Mouse (Mus musculus) embryonic facial prominence, embryonic 13.5 days (tissue): ENCODE data around the gene Sesn3. TPM values are rescaled to one million over a fixed set of nuclear protein-coding genes. Genes with fewer than 3 reads are reported as not detected.

Source experiments
- ATAC-seq: fragments of 200-750 bp; cut with Nextera tagmentation; 2 replicates; pipeline ENCODE4 v1.8.0; 2017; ENCODE audit warnings: low read depth; ENCODE audit not compliant: insufficient number of reproducible peaks, insufficient read depth, low FRiP score, low TSS enrichment
- H3K27ac ChIP-seq: fragments of 300-500 bp; sonication (generic); 2 replicates; pipeline ENCODE4 v1.5.1; 2015; ENCODE audit warnings: moderate library complexity, mild to moderate bottlenecking, inconsistent platforms
- H3K27me3 ChIP-seq: fragments of 300-500 bp; sonication (generic); 2 replicates; pipeline ENCODE4 v1.6.1; 2015; ENCODE audit warnings: mild to moderate bottlenecking, inconsistent platforms
- H3K36me3 ChIP-seq: fragments of 300-500 bp; sonication (generic); 2 replicates; pipeline ENCODE4 v1.6.1; 2015; ENCODE audit warnings: mild to moderate bottlenecking, inconsistent platforms
- H3K4me1 ChIP-seq: fragments of 300-500 bp; sonication (generic); 2 replicates; pipeline ENCODE4 v1.6.1; 2015; ENCODE audit warnings: inconsistent platforms
- H3K4me2 ChIP-seq: fragments of 300-500 bp; sonication (generic); 2 replicates; pipeline ENCODE4 v1.6.1; 2015; ENCODE audit warnings: moderate library complexity, mild to moderate bottlenecking, inconsistent platforms
- H3K4me3 ChIP-seq: fragments of 300-500 bp; sonication (generic); 2 replicates; pipeline ENCODE4 v1.5.1; 2015; ENCODE audit warnings: mild to moderate bottlenecking, inconsistent platforms
- H3K9ac ChIP-seq: fragments of 300-500 bp; sonication (generic); 2 replicates; pipeline ENCODE4 v1.6.1; 2015; ENCODE audit warnings: mild to moderate bottlenecking, inconsistent platforms
- H3K9me3 ChIP-seq: fragments of 300-500 bp; sonication (generic); 2 replicates; pipeline ENCODE4 v1.6.1; 2016; ENCODE audit warnings: inconsistent platforms
- WGBS: fragments of 180-500 bp; shearing (Covaris S2); methylation state at CpG from one replicate; pipeline ENCODE4 v1.1.7; 2015; ENCODE audit warnings: mixed read lengths; 5-methylcytosine and 5-hydroxymethylcytosine counted together
- polyA plus RNA-seq: library from polyadenylated mRNA; unstranded; fragments of >200 nt; fragmentation: Nextera tagmentation; extraction: Ambion mirVana; gene quantifications from 2 replicates; pipeline ENCODE4 v1.2.1, GENCODE M21; 2015

Sesn3 gene
- polyA plus RNA-seq, 1 experiment from 2014 or later = 27.5 TPM

GRCm38 (mm10) chr9:14287234-14287633, 12.4 kb downstream of the Sesn3 start:
- Histone ChIP-seq H3K9ac (no peak overlapping the region), H3K9me3 (no peaks in the 10 kb centered on the region), H3K27ac (no peak overlapping the region), H3K4me1 (peaks cover 24% of the 10 kb centered on the region; the same call in 1 of the 2 replicates), H3K27me3 (no peaks in the 10 kb centered on the region), H3K4me2 (no peak overlapping the region), H3K36me3 (no peaks in the 10 kb centered on the region), H3K4me3 (no peak overlapping the region)
- WGBS = 76% methylated on average over 1 of the region's 1 CpGs
- ATAC-seq = no peak

GRCm38 (mm10) chr9:14288500-14288899, 13.6 kb downstream of the Sesn3 start:
- Histone ChIP-seq H3K9me3 (no peaks in the 10 kb centered on the region), H3K4me1 (peaks cover 26% of the 10 kb centered on the region), H3K9ac (no peak overlapping the region), H3K4me2 (no peak overlapping the region), H3K27ac (no peak overlapping the region), H3K4me3 (no peak overlapping the region), H3K36me3 (no peaks in the 10 kb centered on the region), H3K27me3 (no peaks in the 10 kb centered on the region)
- ATAC-seq = no peak

GRCm38 (mm10) chr9:14293866-14294265, 19.0 kb downstream of the Sesn3 start:
- 93% methylated on average over 1 of the region's 1 CpGs for WGBS
- H3K4me1 ChIP-seq = peaks cover 47% of the 10 kb centered on the region
- H3K9me3 ChIP-seq = no peaks in the 10 kb centered on the region
- no peak overlapping the region for H3K9ac ChIP-seq
- no peak overlapping the region for H3K27ac ChIP-seq
- no peaks in the 10 kb centered on the region for H3K36me3 ChIP-seq
- no peak for ATAC-seq
- H3K4me2 ChIP-seq = no peak overlapping the region
- no peaks in the 10 kb centered on the region for H3K27me3 ChIP-seq
- no peak overlapping the region for H3K4me3 ChIP-seq

GRCm38 (mm10) chr9:14295680-14296440, 21.0 kb downstream of the Sesn3 start:
- Histone ChIP-seq H3K27ac (no peak overlapping the region), H3K4me1 (peaks cover 63% of the 10 kb centered on the region), H3K4me3 (no peak overlapping the region), H3K9me3 (no peaks in the 10 kb centered on the region), H3K36me3 (no peaks in the 10 kb centered on the region), H3K9ac (no peak overlapping the region), H3K4me2 (no peak overlapping the region), H3K27me3 (no peaks in the 10 kb centered on the region)
- 85% methylated on average over 8 of the region's 8 CpGs for WGBS
- no peak for ATAC-seq

GRCm38 (mm10) chr9:14297204-14297603, 22.3 kb downstream of the Sesn3 start:
- Histone ChIP-seq H3K36me3 (no peaks in the 10 kb centered on the region), H3K4me1 (peaks cover 60% of the 10 kb centered on the region), H3K27ac (no peak overlapping the region), H3K9me3 (no peaks in the 10 kb centered on the region), H3K27me3 (no peaks in the 10 kb centered on the region), H3K9ac (no peak overlapping the region), H3K4me3 (no peak overlapping the region), H3K4me2 (no peak overlapping the region)
- ATAC-seq = no peak
- WGBS = 71% methylated on average over 5 of the region's 5 CpGs

- Histone ChIP-seq H3K9me3 (no peaks in the 10 kb centered on the region), H3K4me1 (peaks cover 50% of the 10 kb centered on the region), H3K4me2 (no peak overlapping the region; the same call in 1 of the 2 replicates), H3K4me3 (no peak overlapping the region), H3K36me3 (0 out of 2 replicates have a peak, but pooled peaks cover 3% of the 10 kb centered on the region), H3K27me3 (no peaks in the 10 kb centered on the region), H3K27ac (peak overlapping the region; percentile 77), H3K9ac (no peak overlapping the region)
- ATAC-seq = no peak
These were observed 25.0 kb downstream of the Sesn3 start for GRCm38 (mm10) chr9:14299819-14300218.

- peaks cover 43% of the 10 kb centered on the region for H3K4me1 ChIP-seq
- H3K27ac ChIP-seq = no peak overlapping the region
- H3K4me3 ChIP-seq = no peak overlapping the region
- no peaks in the 10 kb centered on the region for H3K9me3 ChIP-seq
- 68% methylated on average over 6 of the region's 6 CpGs for WGBS
- no peak overlapping the region for H3K9ac ChIP-seq
- no peak for ATAC-seq
- no peaks in the 10 kb centered on the region for H3K27me3 ChIP-seq
- H3K4me2 ChIP-seq = no peak overlapping the region
- 0 out of 2 replicates have a peak, but pooled peaks cover 3% of the 10 kb centered on the region for H3K36me3 ChIP-seq
These were observed 25.9 kb downstream of the Sesn3 start for GRCm38 (mm10) chr9:14300795-14301194.

- peaks cover 27% of the 10 kb centered on the region for H3K36me3 ChIP-seq
- H3K4me1 ChIP-seq = peaks cover 12% of the 10 kb centered on the region
- no peak overlapping the region for H3K4me2 ChIP-seq
- H3K4me3 ChIP-seq = no peak overlapping the region
- H3K27me3 ChIP-seq = no peaks in the 10 kb centered on the region
- no peaks in the 10 kb centered on the region for H3K9me3 ChIP-seq
- 81% methylated on average over 9 of the region's 9 CpGs for WGBS
- H3K9ac ChIP-seq = no peak overlapping the region
- H3K27ac ChIP-seq = no peak overlapping the region
- ATAC-seq = no peak
These were observed 29.5 kb downstream of the Sesn3 start for GRCm38 (mm10) chr9:14304262-14304968.

GRCm38 (mm10) chr9:14307341-14307740, 32.5 kb downstream of the Sesn3 start:
- Histone ChIP-seq H3K4me1 (no peaks in the 10 kb centered on the region), H3K9ac (no peak overlapping the region), H3K4me3 (no peak overlapping the region), H3K36me3 (peaks cover 49% of the 10 kb centered on the region), H3K9me3 (no peaks in the 10 kb centered on the region), H3K4me2 (no peak overlapping the region), H3K27ac (no peak overlapping the region), H3K27me3 (no peaks in the 10 kb centered on the region)
- WGBS = 93% methylated on average over 3 of the region's 3 CpGs
- ATAC-seq = no peak

GRCm38 (mm10) chr9:14313968-14314367, 39.1 kb downstream of the Sesn3 start:
- no peaks in the 10 kb centered on the region for H3K9me3 ChIP-seq
- no peak overlapping the region for H3K4me2 ChIP-seq
- H3K9ac ChIP-seq = no peak overlapping the region
- no peak overlapping the region for H3K27ac ChIP-seq
- 87% methylated on average over 3 of the region's 3 CpGs for WGBS
- H3K4me3 ChIP-seq = no peak overlapping the region
- no peaks in the 10 kb centered on the region for H3K4me1 ChIP-seq
- H3K27me3 ChIP-seq = no peaks in the 10 kb centered on the region
- peaks cover 76% of the 10 kb centered on the region for H3K36me3 ChIP-seq
- no peak for ATAC-seq

GRCm38 (mm10) chr9:14314477-14314876, 39.6 kb downstream of the Sesn3 start:
- peaks cover 76% of the 10 kb centered on the region for H3K36me3 ChIP-seq
- H3K4me3 ChIP-seq = no peak overlapping the region
- WGBS = 91% methylated on average over 7 of the region's 7 CpGs
- ATAC-seq = no peak
- H3K27ac ChIP-seq = no peak overlapping the region
- no peaks in the 10 kb centered on the region for H3K9me3 ChIP-seq
- no peak overlapping the region for H3K9ac ChIP-seq
- no peaks in the 10 kb centered on the region for H3K27me3 ChIP-seq
- no peaks in the 10 kb centered on the region for H3K4me1 ChIP-seq
- H3K4me2 ChIP-seq = no peak overlapping the region

GRCm38 (mm10) chr9:14316618-14317017, 41.8 kb downstream of the Sesn3 start:
- Histone ChIP-seq H3K9ac (no peak overlapping the region), H3K9me3 (no peaks in the 10 kb centered on the region), H3K4me2 (no peak overlapping the region), H3K4me1 (no peaks in the 10 kb centered on the region), H3K27me3 (no peaks in the 10 kb centered on the region), H3K36me3 (peaks cover 75% of the 10 kb centered on the region), H3K27ac (no peak overlapping the region), H3K4me3 (no peak overlapping the region)
- WGBS = 97% methylated on average over 1 of the region's 1 CpGs
- no peak for ATAC-seq
